Mouse (Mus musculus) liver, postnatal 0 days (tissue): ENCODE data around the gene Lacc1. TPM values are rescaled to one million over a fixed set of nuclear protein-coding genes. Genes with fewer than 3 reads are reported as not detected.

Experiments
- ATAC-seq: fragments of 200-750 bp; cut with Nextera tagmentation; 2 replicates; pipeline ENCODE4 v1.8.0; 2017; ENCODE audit warnings: mild to moderate bottlenecking, moderate library complexity
- DNase-seq: peaks from one replicate; pipeline ENCODE4 v3.0.0-alpha.2; 2016
- H3K27ac ChIP-seq: fragments of 300-500 bp; sonication (generic); 2 replicates; pipeline ENCODE4 v1.5.1; 2014; ENCODE audit warnings: antibody characterized with exemption, moderate library complexity, mild to moderate bottlenecking, low read depth
- H3K27me3 ChIP-seq: fragments of 300-500 bp; sonication (generic); 2 replicates; pipeline ENCODE4 v1.6.1; 2014; ENCODE audit warnings: low read length, control low read depth, mixed read lengths; ENCODE audit not compliant: insufficient read depth
- H3K36me3 ChIP-seq: fragments of 300-500 bp; sonication (generic); replicated peaks from 2 replicates; pipeline ENCODE4 v1.6.1; 2014; ENCODE audit warnings: mild to moderate bottlenecking, control low read depth, low read length, moderate library complexity, mixed read lengths; ENCODE audit not compliant: insufficient read depth
- H3K4me1 ChIP-seq: fragments of 300-500 bp; sonication (generic); 2 replicates; pipeline ENCODE4 v1.6.1; 2014; ENCODE audit warnings: antibody characterized with exemption, mild to moderate bottlenecking, control low read depth; ENCODE audit not compliant: insufficient read depth
- H3K4me2 ChIP-seq: fragments of 300-500 bp; sonication (generic); 2 replicates; pipeline ENCODE4 v1.6.1; 2014; ENCODE audit warnings: low read depth, mild to moderate bottlenecking, low read length, moderate library complexity, mixed read lengths
- H3K4me3 ChIP-seq: fragments of 300-500 bp; sonication (generic); 2 replicates; pipeline ENCODE4 v1.5.1; 2014; ENCODE audit warnings: low read depth, low read length
- H3K9ac ChIP-seq: fragments of 300-500 bp; sonication (generic); replicated peaks from 2 replicates; pipeline ENCODE4 v1.6.1; 2014; ENCODE audit warnings: mild to moderate bottlenecking, moderate library complexity
- H3K9me3 ChIP-seq: fragments of 300-500 bp; sonication (generic); 2 replicates; pipeline ENCODE4 v1.6.1; 2016; ENCODE audit warnings: mild to moderate bottlenecking, control low read depth, low read length, mixed read lengths
- CTCF ChIP-seq: sonication (generic); IDR thresholded peaks from 2 replicates; pipeline ENCODE4 v1.5.1; 2016; ENCODE audit warnings: antibody characterized with exemption, low read depth
- EP300 ChIP-seq: IDR thresholded peaks from 2 replicates; pipeline ENCODE4 v1.6.1; 2016; ENCODE audit warnings: antibody characterized with exemption, low read depth, mild to moderate bottlenecking
- WGBS: fragments of 180-500 bp; shearing (Covaris S2); extraction: QIAGEN DNeasy Blood & Tissue Kit; methylation state at CpG from one replicate; pipeline ENCODE4 v1.1.7; 2014; ENCODE audit not compliant: insufficient replicate concordance; 5-methylcytosine and 5-hydroxymethylcytosine counted together
- polyA plus RNA-seq: library from polyadenylated mRNA; unstranded; fragments of >200 nt; fragmentation: Nextera tagmentation; extraction: Ambion mirVana; gene quantifications from 2 replicates; pipeline ENCODE4 v1.2.1, GENCODE M21; 2015

The Lacc1 gene
- polyA plus RNA-seq, 1 experiment from 2014 or later = 6.8 TPM

DNA sequence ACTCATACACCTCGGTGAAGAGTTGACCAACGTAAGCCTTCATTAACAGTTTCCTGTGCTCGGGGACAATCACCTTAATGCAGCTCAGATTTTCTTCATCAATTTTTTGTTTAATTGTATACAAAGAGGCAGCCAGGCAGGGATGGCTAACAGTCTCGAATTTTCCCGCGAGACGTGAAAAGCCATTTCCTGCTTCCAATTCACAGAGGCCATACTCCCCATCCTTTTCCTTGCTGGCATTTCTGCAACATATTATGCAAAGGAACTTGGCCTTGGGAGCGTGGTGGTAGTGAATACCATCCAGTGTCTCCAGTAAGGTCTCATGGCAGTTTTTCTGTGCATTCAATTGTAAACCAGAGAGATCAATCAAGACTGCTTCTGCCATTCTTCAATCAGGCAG lies 1.7 kb downstream of the Lacc1 start:
- DNase-seq (no peak), ATAC-seq (no peak)
- peaks cover 2% of the 10 kb centered on the region; the same call in 1 of the 2 replicates for H3K36me3 ChIP-seq
- no peak overlapping the region for H3K9ac ChIP-seq
- TF ChIP-seq CTCF = no peak
- TF ChIP-seq EP300 = no peak
- H3K4me3 ChIP-seq = no peak overlapping the region
- peaks cover 31% of the 10 kb centered on the region for H3K4me1 ChIP-seq
- peak overlapping the region; percentile 89 for H3K27ac ChIP-seq
- peak overlapping the region; percentile 34 for H3K4me2 ChIP-seq
- no peaks in the 10 kb centered on the region for H3K9me3 ChIP-seq
- no peaks in the 10 kb centered on the region for H3K27me3 ChIP-seq
- WGBS = 69% methylated on average over 8 of the region's 8 CpGs

GRCm38 (mm10) chr14:77034175-77034915 lies 2.4 kb downstream of the Lacc1 start:
- H3K9me3 ChIP-seq = no peaks in the 10 kb centered on the region
- 47% methylated on average over 7 of the region's 7 CpGs for WGBS
- ATAC-seq = peak; percentile 90
- H3K27ac ChIP-seq = peak overlapping the region; percentile 89
- H3K4me3 ChIP-seq = no peak overlapping the region
- peak; percentile 38 for DNase-seq
- H3K9ac ChIP-seq = no peak overlapping the region
- H3K4me2 ChIP-seq = peak overlapping the region; percentile 34
- H3K27me3 ChIP-seq = no peaks in the 10 kb centered on the region
- TF ChIP-seq EP300 (0 out of 2 replicates have a peak, but pooled peaks have one; percentile 27), CTCF (no peak)
- H3K36me3 ChIP-seq = peaks cover 2% of the 10 kb centered on the region; the same call in 1 of the 2 replicates
- peaks cover 31% of the 10 kb centered on the region for H3K4me1 ChIP-seq

- H3K4me2 ChIP-seq = peak overlapping the region; percentile 30
- no peak for TF ChIP-seq EP300
- TF ChIP-seq CTCF = no peak
- ATAC-seq = no peak
- no peaks in the 10 kb centered on the region for H3K9me3 ChIP-seq
- H3K27me3 ChIP-seq = no peaks in the 10 kb centered on the region
- no peak for DNase-seq
- WGBS = 77% methylated on average over 3 of the region's 3 CpGs
- H3K9ac ChIP-seq = no peak overlapping the region
- H3K27ac ChIP-seq = peak overlapping the region; percentile 89
- peaks cover 31% of the 10 kb centered on the region for H3K4me1 ChIP-seq
- no peak overlapping the region for H3K4me3 ChIP-seq
- peaks cover 2% of the 10 kb centered on the region; the same call in 1 of the 2 replicates for H3K36me3 ChIP-seq
Observed at GRCm38 (mm10) chr14:77033391-77033790, 3.3 kb downstream of the Lacc1 start.

GRCm38 (mm10) chr14:77032433-77032832 lies 4.3 kb downstream of the Lacc1 start:
- DNase-seq = no peak
- no peak overlapping the region for H3K4me2 ChIP-seq
- H3K9me3 ChIP-seq = no peaks in the 10 kb centered on the region
- H3K4me3 ChIP-seq = no peak overlapping the region
- ATAC-seq = no peak
- no peaks in the 10 kb centered on the region for H3K27me3 ChIP-seq
- H3K4me1 ChIP-seq = peaks cover 24% of the 10 kb centered on the region
- 70% methylated on average over 5 of the region's 5 CpGs for WGBS
- TF ChIP-seq CTCF = no peak
- TF ChIP-seq EP300 = no peak
- H3K27ac ChIP-seq = no peak overlapping the region
- H3K36me3 ChIP-seq = peaks cover 2% of the 10 kb centered on the region; the same call in 1 of the 2 replicates
- no peak overlapping the region for H3K9ac ChIP-seq

GRCm38 (mm10) chr14:77030808-77031207 lies 5.9 kb downstream of the Lacc1 start:
- H3K9ac ChIP-seq = no peak overlapping the region
- H3K4me3 ChIP-seq = no peak overlapping the region
- peaks cover 15% of the 10 kb centered on the region for H3K4me1 ChIP-seq
- DNase-seq = no peak
- no peak overlapping the region for H3K4me2 ChIP-seq
- 74% methylated on average over 5 of the region's 5 CpGs for WGBS
- H3K27me3 ChIP-seq = no peaks in the 10 kb centered on the region
- H3K9me3 ChIP-seq = no peaks in the 10 kb centered on the region
- no peak overlapping the region for H3K27ac ChIP-seq
- no peak for ATAC-seq
- TF ChIP-seq CTCF (no peak), EP300 (no peak)
- peaks cover 6% of the 10 kb centered on the region; the same call in 1 of the 2 replicates for H3K36me3 ChIP-seq

DNA sequence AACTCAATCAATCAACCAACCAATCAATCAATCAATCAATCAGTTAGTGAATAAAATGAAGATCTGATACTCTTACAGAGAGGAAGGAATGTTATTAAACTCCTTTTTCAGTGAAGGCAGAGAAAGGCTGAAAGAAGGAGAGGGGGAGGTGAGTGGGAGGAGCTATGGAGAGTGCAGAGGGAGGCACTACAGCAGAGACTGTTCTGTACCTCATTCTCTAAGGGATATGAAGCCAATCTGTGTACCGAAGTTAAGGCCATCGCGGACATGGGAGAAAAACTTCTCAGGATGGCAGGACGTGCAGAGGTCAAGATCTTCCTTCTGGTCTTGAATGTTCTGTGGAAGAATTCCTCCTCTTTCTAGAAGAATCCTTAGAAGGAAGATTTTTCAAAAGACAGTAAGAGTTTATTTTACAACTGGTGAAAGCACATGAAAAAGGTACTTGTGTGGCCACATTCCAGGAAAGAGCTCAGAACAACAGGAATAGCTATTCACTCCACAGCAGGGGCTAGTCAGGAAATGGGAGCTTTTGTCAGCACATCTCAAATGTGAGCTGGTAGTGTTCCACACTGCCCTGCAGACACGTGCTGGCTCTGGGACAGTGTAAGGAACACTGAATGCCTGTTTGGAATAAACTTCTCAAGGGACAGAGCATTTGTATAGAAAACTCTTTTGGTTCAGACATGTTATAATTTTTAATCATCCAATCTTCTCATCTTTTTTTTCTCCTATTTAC lies 7.2 kb downstream of the Lacc1 start:
- H3K36me3 ChIP-seq = peaks cover 6% of the 10 kb centered on the region
- 66% methylated on average over 5 of the region's 5 CpGs for WGBS
- no peaks in the 10 kb centered on the region for H3K9me3 ChIP-seq

More for the DNA sequence above, 7.2 kb downstream of the Lacc1 start:
- H3K4me3 ChIP-seq = no peak overlapping the region
- no peak overlapping the region for H3K27ac ChIP-seq
- ATAC-seq = no peak
- peaks cover 7% of the 10 kb centered on the region; the same call in 1 of the 2 replicates for H3K4me1 ChIP-seq
- no peak for DNase-seq
- no peak overlapping the region for H3K4me2 ChIP-seq
- TF ChIP-seq EP300 (no peak), CTCF (no peak)
- H3K27me3 ChIP-seq = no peaks in the 10 kb centered on the region
- H3K9ac ChIP-seq = no peak overlapping the region
